Mouse (Mus musculus) lung, embryonic 15.5 days (tissue): ENCODE data around the gene C5ar1. TPM values are rescaled to one million over a fixed set of nuclear protein-coding genes. Genes with fewer than 3 reads are reported as not detected.

Experiments used
- ATAC-seq: fragments of 200-750 bp; cut with Nextera tagmentation; 2 replicates; pipeline ENCODE4 v1.8.0; 2017; ENCODE audit warnings: moderate number of reproducible peaks, borderline replicate concordance; ENCODE audit not compliant: low FRiP score, low TSS enrichment; ENCODE audit errors: extremely low read depth
- H3K27ac ChIP-seq: fragments of 300-500 bp; sonication (generic); 2 replicates; pipeline ENCODE4 v1.5.1; 2015; ENCODE audit warnings: moderate library complexity, mild to moderate bottlenecking, inconsistent platforms
- H3K27me3 ChIP-seq: fragments of 300-500 bp; sonication (generic); 2 replicates; pipeline ENCODE4 v1.6.1; 2015; ENCODE audit warnings: inconsistent platforms
- H3K36me3 ChIP-seq: fragments of 300-500 bp; sonication (generic); 2 replicates; pipeline ENCODE4 v1.6.1; 2015; ENCODE audit warnings: inconsistent platforms
- H3K4me1 ChIP-seq: fragments of 300-500 bp; sonication (generic); 2 replicates; pipeline ENCODE4 v1.6.1; 2015; ENCODE audit warnings: inconsistent platforms
- H3K4me2 ChIP-seq: fragments of 300-500 bp; sonication (generic); 2 replicates; pipeline ENCODE4 v1.6.1; 2015; ENCODE audit warnings: inconsistent platforms, mild to moderate bottlenecking, moderate library complexity
- H3K4me3 ChIP-seq: fragments of 300-500 bp; sonication (generic); 2 replicates; pipeline ENCODE4 v1.5.1; 2015; ENCODE audit warnings: mild to moderate bottlenecking, inconsistent platforms
- H3K9ac ChIP-seq: fragments of 300-500 bp; sonication (generic); 2 replicates; pipeline ENCODE4 v1.6.1; 2015; ENCODE audit warnings: inconsistent platforms
- H3K9me3 ChIP-seq: fragments of 300-500 bp; sonication (generic); 2 replicates; pipeline ENCODE4 v1.6.1; 2016; ENCODE audit warnings: inconsistent platforms
- WGBS: fragments of 180-500 bp; shearing (Covaris S2); methylation state at CpG from one replicate; pipeline ENCODE4 v1.1.7; 2015; 5-methylcytosine and 5-hydroxymethylcytosine counted together
- polyA plus RNA-seq: library from polyadenylated mRNA; unstranded; fragments of >200 nt; fragmentation: Nextera tagmentation; extraction: Ambion mirVana; gene quantifications from 2 replicates; pipeline ENCODE4 v1.2.1, GENCODE M21; 2015

Gene C5ar1
- polyA plus RNA-seq, 1 experiment from 2014 or later = 2.5 TPM

- no peaks in the 10 kb centered on the region for H3K27me3 ChIP-seq
- peak overlapping the region; percentile 39 for H3K27ac ChIP-seq
- 49% methylated on average over 21 of the region's 21 CpGs for WGBS
- no peak overlapping the region for H3K4me2 ChIP-seq
- peaks cover 22% of the 10 kb centered on the region; the same call in 1 of the 2 replicates for H3K36me3 ChIP-seq
- H3K9me3 ChIP-seq = no peaks in the 10 kb centered on the region
- H3K4me3 ChIP-seq = no peak overlapping the region
- H3K9ac ChIP-seq = no peak overlapping the region
- H3K4me1 ChIP-seq = 0 out of 2 replicates have a peak, but pooled peaks cover 2% of the 10 kb centered on the region
- peak; percentile 49; the same call in 1 of the 2 replicates for ATAC-seq
Measured at GRCm38 (mm10) chr7:16208781-16209665, 50.3 kb downstream of the C5ar1 start.

- no peak overlapping the region for H3K27ac ChIP-seq
- no peak overlapping the region for H3K9ac ChIP-seq
- no peaks in the 10 kb centered on the region for H3K27me3 ChIP-seq
- peaks cover 18% of the 10 kb centered on the region; the same call in 1 of the 2 replicates for H3K36me3 ChIP-seq
- WGBS = 81% methylated on average over 10 of the region's 10 CpGs
- no peak for ATAC-seq
- 0 out of 2 replicates have a peak, but pooled peaks cover 2% of the 10 kb centered on the region for H3K4me1 ChIP-seq
- no peak overlapping the region for H3K4me3 ChIP-seq
- H3K9me3 ChIP-seq = no peaks in the 10 kb centered on the region
- H3K4me2 ChIP-seq = no peak overlapping the region
Measured at GRCm38 (mm10) chr7:16207496-16207895, 51.8 kb downstream of the C5ar1 start.

GRCm38 (mm10) chr7:16207076-16207475 is 52.3 kb downstream of the C5ar1 start:
- no peaks in the 10 kb centered on the region for H3K27me3 ChIP-seq
- H3K4me3 ChIP-seq = no peak overlapping the region
- 77% methylated on average over 7 of the region's 7 CpGs for WGBS
- peaks cover 21% of the 10 kb centered on the region; the same call in 1 of the 2 replicates for H3K36me3 ChIP-seq
- no peak overlapping the region for H3K9ac ChIP-seq
- H3K9me3 ChIP-seq = no peaks in the 10 kb centered on the region
- ATAC-seq = no peak
- H3K4me2 ChIP-seq = no peak overlapping the region
- 0 out of 2 replicates have a peak, but pooled peaks cover 2% of the 10 kb centered on the region for H3K4me1 ChIP-seq
- no peak overlapping the region for H3K27ac ChIP-seq

- Histone ChIP-seq H3K9me3 (no peaks in the 10 kb centered on the region), H3K4me3 (no peak overlapping the region), H3K4me2 (no peak overlapping the region), H3K9ac (no peak overlapping the region), H3K27me3 (no peaks in the 10 kb centered on the region), H3K4me1 (0 out of 2 replicates have a peak, but pooled peaks cover 2% of the 10 kb centered on the region), H3K27ac (no peak overlapping the region), H3K36me3 (peaks cover 19% of the 10 kb centered on the region; the same call in 1 of the 2 replicates)
- ATAC-seq = no peak
- 81% methylated on average over 9 of the region's 9 CpGs for WGBS
Measured at GRCm38 (mm10) chr7:16204791-16205190, 54.5 kb downstream of the C5ar1 start.

GRCm38 (mm10) chr7:16203505-16203903 is 55.8 kb downstream of the C5ar1 start:
- Histone ChIP-seq H3K9me3 (no peaks in the 10 kb centered on the region), H3K27ac (no peak overlapping the region), H3K27me3 (no peaks in the 10 kb centered on the region), H3K36me3 (peaks cover 29% of the 10 kb centered on the region), H3K9ac (no peak overlapping the region), H3K4me2 (no peak overlapping the region), H3K4me3 (no peak overlapping the region), H3K4me1 (no peaks in the 10 kb centered on the region)
- WGBS = 84% methylated on average over 13 of the region's 13 CpGs
- ATAC-seq = no peak

GRCm38 (mm10) chr7:16202756-16203504 is 56.4 kb downstream of the C5ar1 start:
- H3K4me1 ChIP-seq = no peaks in the 10 kb centered on the region
- H3K36me3 ChIP-seq = peaks cover 35% of the 10 kb centered on the region
- no peaks in the 10 kb centered on the region for H3K9me3 ChIP-seq
- no peak overlapping the region for H3K27ac ChIP-seq
- H3K4me2 ChIP-seq = no peak overlapping the region
- no peak for ATAC-seq
- 71% methylated on average over 15 of the region's 15 CpGs for WGBS
- no peak overlapping the region for H3K4me3 ChIP-seq
- no peaks in the 10 kb centered on the region for H3K27me3 ChIP-seq
- H3K9ac ChIP-seq = no peak overlapping the region

- H3K4me2 ChIP-seq = no peak overlapping the region
- no peak overlapping the region for H3K4me3 ChIP-seq
- H3K27ac ChIP-seq = no peak overlapping the region
- H3K9me3 ChIP-seq = no peaks in the 10 kb centered on the region
- 71% methylated on average over 6 of the region's 6 CpGs for WGBS
- no peak for ATAC-seq
- H3K4me1 ChIP-seq = no peaks in the 10 kb centered on the region
- H3K9ac ChIP-seq = no peak overlapping the region
- H3K36me3 ChIP-seq = peaks cover 41% of the 10 kb centered on the region
- no peaks in the 10 kb centered on the region for H3K27me3 ChIP-seq
Measured at GRCm38 (mm10) chr7:16201136-16201535, 58.2 kb downstream of the C5ar1 start.

- Histone ChIP-seq H3K9me3 (no peaks in the 10 kb centered on the region), H3K4me3 (no peak overlapping the region), H3K27me3 (no peaks in the 10 kb centered on the region), H3K36me3 (peaks cover 38% of the 10 kb centered on the region), H3K4me1 (no peaks in the 10 kb centered on the region), H3K4me2 (no peak overlapping the region), H3K27ac (no peak overlapping the region), H3K9ac (no peak overlapping the region)
- no peak for ATAC-seq
- 76% methylated on average over 11 of the region's 11 CpGs for WGBS
Measured at GRCm38 (mm10) chr7:16198540-16198939, 60.8 kb downstream of the C5ar1 start.

- no peak overlapping the region for H3K4me3 ChIP-seq
- ATAC-seq = 0 out of 2 replicates have a peak, but pooled peaks have one; percentile 12
- no peaks in the 10 kb centered on the region for H3K27me3 ChIP-seq
- H3K4me1 ChIP-seq = no peaks in the 10 kb centered on the region
- no peak overlapping the region for H3K27ac ChIP-seq
- WGBS = 59% methylated on average over 5 of the region's 5 CpGs
- no peaks in the 10 kb centered on the region for H3K9me3 ChIP-seq
- no peak overlapping the region for H3K4me2 ChIP-seq
- H3K9ac ChIP-seq = no peak overlapping the region
- H3K36me3 ChIP-seq = peaks cover 32% of the 10 kb centered on the region
Measured at GRCm38 (mm10) chr7:16197166-16197565, 62.2 kb downstream of the C5ar1 start.
